7 mouse cellular contexts compared by ENCODE assay signal in genomic region chr17:56119981-56120880, GRCm38 (mm10). TPM values are rescaled to one million over a fixed set of nuclear protein-coding genes. Genes with fewer than 3 reads are reported as not detected.
DNase-seq lines count a peak whose midpoint lies in the region; ATAC-seq lines count a peak whose summit lies in the region.

No protein-coding gene starts in this region.

- peak; percentile 55 to 67 for DNase-seq in adrenal gland, adult 18-20 months (ENCODE audit: low spot score in 2 of 2)
- DNase-seq in brain, adult 2 months (ENCODE audit: low read depth, low spot score): peak; percentile 34
- peak; percentile 61 to 75 for DNase-seq in heart, adult 9 months (ENCODE audit: low spot score in 2 of 2)
- DNase-seq in kidney, adult 9 months: peak; percentile 90
- peak; percentile 51 for DNase-seq in lung, postnatal 10 days
- DNase-seq in retina, embryonic 14.5 days (ENCODE audit: low spot score): no peak

- ATAC-seq in megakaryocyte progenitor cell, adult 5-6 weeks (replicated peaks; ENCODE audit: poor library complexity): no peak; the same call in 1 of the 2 replicates

RNA-seq across cellular contexts. Expression of gene Lrg1, which starts 1.6 kb away (rescaled TPM):
- total RNA-seq in adrenal gland, adult 18-20 months (2021): 10 to 100 TPM; 21.2 to 57.7 TPM
- 1.6 and 3.6 TPM in 2 replicates for total RNA-seq in megakaryocyte progenitor cell, adult 5-6 weeks (2015)
- 1.4 and 4.7 TPM in 2 replicates for total RNA-seq in megakaryocyte progenitor cell, adult 5-6 weeks (2017)

RNA-seq across cellular contexts. Expression of gene Plin5, which starts 2.8 kb away (rescaled TPM):
- 10 to 100 TPM; 53.7 to 67.4 TPM for total RNA-seq in adrenal gland, adult 18-20 months (2021)
- 0.17 TPM in 1 of 2 replicates, not detected in the other for total RNA-seq in megakaryocyte progenitor cell, adult 5-6 weeks (2015)
- 0.14 TPM in 1 of 2 replicates, not detected in the other for total RNA-seq in megakaryocyte progenitor cell, adult 5-6 weeks (2017)

RNA-seq across cellular contexts. Expression of gene Plin4, which starts 10.6 kb away (rescaled TPM):
- 100 to 1,000 TPM in 1 of 2 experiments, 10 to 100 TPM in 1; 65.0 to 212 TPM for total RNA-seq in adrenal gland, adult 18-20 months (2021)
- not detected in 2 replicates for total RNA-seq in megakaryocyte progenitor cell, adult 5-6 weeks (2015)
- not detected in 2 replicates for total RNA-seq in megakaryocyte progenitor cell, adult 5-6 weeks (2017)

RNA-seq across cellular contexts. Expression of gene Sema6b, which starts 19.9 kb away (rescaled TPM):
- total RNA-seq in adrenal gland, adult 18-20 months (2021): 1 to 10 TPM; 6.3 to 7.0 TPM
- 1.8 and 2.2 TPM in 2 replicates for total RNA-seq in megakaryocyte progenitor cell, adult 5-6 weeks (2015)
- 3.2 and 4.9 TPM in 2 replicates for total RNA-seq in megakaryocyte progenitor cell, adult 5-6 weeks (2017)

RNA-seq across cellular contexts. Expression of gene Hdgfl2, which starts 40.8 kb away (rescaled TPM):
- 10 to 100 TPM; 53.9 to 67.0 TPM for total RNA-seq in adrenal gland, adult 18-20 months (2021)
- total RNA-seq in megakaryocyte progenitor cell, adult 5-6 weeks (2015): 20.7 and 25.4 TPM in 2 replicates
- total RNA-seq in megakaryocyte progenitor cell, adult 5-6 weeks (2017): 80.0 and 87.8 TPM in 2 replicates

Comparison
In these comparisons a context has a peak if more than half of its experiments do, and no peak if none do; other contexts are left out.
1. RNA of gene Plin5, which starts 2.8 kb away (total RNA-seq): 53.7 to 67.4 TPM in adrenal gland, adult 18-20 months; 0.14 to 0.17 TPM in megakaryocyte progenitor cell, adult 5-6 weeks; every median in the first group is over 10 times any median in the second.
2. RNA of gene Plin4, which starts 10.6 kb away (total RNA-seq): 65.0 to 212 TPM in adrenal gland, adult 18-20 months; not detected in megakaryocyte progenitor cell, adult 5-6 weeks; every median in the first group is over 10 times any median in the second.